Mouse (Mus musculus) activated CD4-positive, CD25-positive, alpha-beta regulatory T cell, adult 4 months (primary cell): ENCODE results near the gene Lamc2. TPM values are rescaled to one million over a fixed set of nuclear protein-coding genes. Genes with fewer than 3 reads are reported as not detected.

Experiments used
- ATAC-seq: one replicate; pipeline ENCODE4 v1.8.0; 2017
- polyA plus RNA-seq, 2 experiments: library from polyadenylated mRNA; unstranded; fragments of 100-300 nt; shearing (Covaris generic); gene quantifications; one replicate each; pipeline ENCODE4 v1.2.1; 2017

Lamc2 gene
- polyA plus RNA-seq, 2 experiments from 2014 or later: 0.51 to 0.53 TPM

DNA sequence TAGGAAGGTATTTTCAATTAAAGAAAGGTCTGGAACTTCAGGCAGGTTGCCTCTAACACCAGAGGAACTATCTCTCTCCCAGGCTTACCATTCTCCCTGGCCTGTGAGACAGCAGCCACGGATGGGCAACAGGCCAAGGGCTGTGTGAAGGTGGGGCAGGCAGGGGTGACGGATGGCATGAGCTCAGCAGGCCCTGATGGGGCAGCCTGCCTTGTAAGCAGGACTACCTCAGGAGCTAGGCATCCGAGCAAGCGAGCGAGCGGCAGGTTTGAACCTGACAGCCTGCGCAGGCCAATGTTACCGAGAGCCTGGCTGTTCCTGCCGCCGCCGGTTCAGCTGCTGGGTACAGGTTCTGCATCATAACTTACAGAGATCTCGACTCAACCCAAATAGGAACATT lies 11.4 kb downstream of the Lamc2 start:
- no peak for ATAC-seq

GRCm38 (mm10) chr1:153173276-153173675 lies 13.0 kb downstream of the Lamc2 start:
- no peak for ATAC-seq

- ATAC-seq: no peak
Observed at GRCm38 (mm10) chr1:153172291-153172731, 13.9 kb downstream of the Lamc2 start.

GRCm38 (mm10) chr1:153171011-153171410 lies 15.2 kb downstream of the Lamc2 start:
- ATAC-seq: no peak

DNA sequence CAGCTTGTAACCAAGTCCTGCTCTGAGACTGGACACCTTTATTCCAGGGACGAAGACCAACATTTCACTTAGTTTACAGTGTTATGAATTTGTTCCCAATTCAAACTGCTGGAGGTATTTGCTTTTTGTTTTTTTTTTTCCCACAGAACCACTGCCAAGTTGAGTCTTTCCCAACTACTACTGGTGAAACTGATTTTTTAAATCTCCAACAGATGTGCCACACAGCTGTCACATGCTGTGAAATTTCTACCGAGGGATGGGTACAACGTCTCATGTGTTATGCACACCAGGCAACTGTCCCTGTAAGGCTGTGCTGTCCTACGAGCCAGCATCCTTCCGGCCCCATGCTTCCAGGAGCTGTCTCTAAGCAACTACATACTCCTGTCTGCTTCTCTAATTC lies 18.0 kb downstream of the Lamc2 start:
- no peak for ATAC-seq

DNA sequence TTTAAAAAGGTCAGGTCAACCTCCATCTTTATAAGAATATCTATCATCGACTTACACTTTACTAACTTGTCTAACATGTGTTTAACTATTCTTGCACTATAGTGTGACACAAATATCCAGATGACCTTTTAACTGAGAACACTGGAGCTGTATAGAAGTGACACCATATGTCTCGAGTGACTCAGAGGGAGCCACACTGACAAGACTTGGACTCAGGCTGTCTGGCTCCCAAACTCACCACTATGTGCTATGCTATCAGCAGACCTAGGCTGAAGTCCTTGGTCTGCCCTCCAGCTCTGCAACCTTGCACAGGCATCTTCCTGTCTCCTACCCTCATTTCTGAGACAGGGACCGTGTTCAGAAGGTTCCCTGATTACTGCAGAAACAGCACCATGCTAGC lies 22.4 kb downstream of the Lamc2 start:
- no peak for ATAC-seq

GRCm38 (mm10) chr1:153159137-153159536 lies 27.1 kb downstream of the Lamc2 start:
- no peak for ATAC-seq

DNA sequence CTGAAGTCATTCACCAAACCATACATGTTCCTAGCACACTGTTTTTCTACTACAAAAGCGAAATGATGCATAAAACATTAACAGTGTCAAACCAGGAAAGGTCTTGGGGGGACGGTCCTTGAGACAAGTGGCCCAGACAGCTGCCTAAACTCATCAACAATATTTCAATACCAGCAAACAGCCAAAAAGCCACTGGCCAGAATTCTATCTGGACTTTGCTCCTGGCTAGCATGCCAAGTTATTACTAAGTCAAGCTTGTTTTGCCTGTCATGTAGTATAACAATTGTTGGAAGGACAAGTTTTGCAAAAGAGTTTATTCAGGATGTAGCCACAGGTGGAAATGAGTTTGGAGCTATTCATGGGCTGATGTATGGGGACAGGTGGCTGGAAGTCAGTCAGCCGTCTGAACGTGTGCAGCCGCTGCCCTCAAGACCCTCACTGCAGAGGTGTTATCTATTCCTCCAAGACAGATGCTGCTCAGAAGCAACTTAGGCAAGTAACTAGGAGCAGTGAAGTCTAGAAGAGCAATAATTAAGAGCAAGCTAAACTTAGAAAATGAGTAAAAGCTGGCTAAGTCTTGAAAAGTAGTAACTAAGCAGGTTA lies 29.1 kb downstream of the Lamc2 start:
- ATAC-seq: no peak

GRCm38 (mm10) chr1:153155364-153155763 lies 30.9 kb downstream of the Lamc2 start:
- no peak for ATAC-seq

GRCm38 (mm10) chr1:153153619-153154137 lies 32.6 kb downstream of the Lamc2 start:
- no peak for ATAC-seq

DNA sequence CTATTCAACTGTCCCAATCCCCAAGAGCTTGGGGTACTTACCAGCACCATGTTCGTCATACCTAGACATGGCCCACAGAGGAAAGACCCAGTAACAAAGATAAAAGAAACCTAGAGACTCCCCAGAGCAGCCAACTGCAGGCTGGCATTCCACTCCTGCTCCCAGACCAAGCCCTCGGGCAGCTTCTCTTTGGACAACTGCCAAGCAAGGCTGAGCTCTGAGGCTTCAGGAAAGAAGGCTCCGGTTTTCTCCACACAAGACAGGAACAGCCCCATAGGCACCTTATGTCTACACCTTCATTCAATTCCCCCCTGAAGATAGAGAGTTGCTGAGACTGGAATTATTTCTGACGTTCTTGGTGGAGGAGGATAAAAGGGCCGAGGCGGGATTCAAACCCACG lies 33.7 kb downstream of the Lamc2 start:
- ATAC-seq: no peak

GRCm38 (mm10) chr1:153145791-153146190 lies 40.5 kb downstream of the Lamc2 start:
- ATAC-seq: no peak

GRCm38 (mm10) chr1:153144021-153144420 lies 42.2 kb downstream of the Lamc2 start:
- no peak for ATAC-seq

- peak; percentile 99 for ATAC-seq
Observed at GRCm38 (mm10) chr1:153140747-153141228, 45.5 kb downstream of the Lamc2 start.

DNA sequence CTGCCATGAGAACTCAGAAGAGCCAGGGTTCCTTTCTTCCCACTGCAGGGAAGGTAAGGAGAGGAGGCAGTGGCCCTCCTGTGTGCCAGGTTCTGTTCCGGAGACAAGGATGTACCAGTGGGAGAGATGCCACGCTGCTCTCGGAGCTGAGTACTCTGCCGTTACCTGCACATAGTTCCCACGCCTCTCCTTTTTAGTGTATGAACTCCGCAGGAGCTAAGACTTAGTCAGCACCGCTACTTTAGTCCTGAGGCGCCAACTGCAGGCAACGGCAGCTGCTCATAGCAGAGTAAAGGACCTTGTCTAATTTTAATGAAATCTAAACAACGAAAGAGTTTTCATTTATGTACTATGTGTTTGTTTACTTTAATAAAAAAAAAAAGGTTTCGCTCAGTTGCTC lies 46.0 kb downstream of the Lamc2 start:
- ATAC-seq: no peak

DNA sequence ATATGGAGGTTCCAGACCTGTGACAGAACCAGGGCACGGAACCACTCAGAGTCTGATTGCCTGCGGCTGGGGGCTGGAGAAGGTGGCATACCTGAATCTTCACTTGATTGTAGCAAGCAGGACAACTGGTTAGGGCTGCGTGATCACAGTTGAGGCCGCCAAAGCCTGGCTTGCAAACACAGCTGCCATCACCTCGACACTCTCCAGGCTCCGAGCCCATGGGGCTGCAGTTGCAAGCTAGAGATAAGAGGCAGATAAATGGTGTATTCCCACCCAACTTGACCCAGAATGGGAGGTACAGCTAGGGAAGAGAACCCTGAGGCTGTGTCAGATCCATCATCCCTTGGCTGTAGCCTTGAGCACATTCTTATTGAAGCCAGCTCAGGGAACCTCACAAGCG lies 46.6 kb downstream of the Lamc2 start:
- no peak for ATAC-seq

GRCm38 (mm10) chr1:153138486-153138885 lies 47.8 kb downstream of the Lamc2 start:
- ATAC-seq: no peak

DNA sequence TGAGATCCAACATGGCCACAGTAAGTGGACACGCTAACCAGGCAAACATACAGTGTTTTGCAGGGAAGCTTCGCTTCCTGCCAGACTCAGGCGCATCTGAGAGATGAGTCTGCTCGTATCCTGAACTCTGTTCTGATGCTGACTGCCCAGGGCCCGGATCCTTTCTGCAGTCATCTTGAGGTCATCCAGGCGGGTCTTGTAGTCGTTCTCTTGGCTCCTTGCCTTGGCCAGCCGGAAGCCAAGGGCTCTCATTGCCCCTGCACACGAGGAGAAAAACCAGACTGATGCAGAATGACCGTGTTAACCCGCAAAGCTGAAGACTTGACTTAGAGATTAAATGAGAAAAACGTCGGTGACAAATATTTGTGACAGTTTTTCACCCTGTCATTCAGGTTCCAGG lies 49.6 kb downstream of the Lamc2 start:
- ATAC-seq: no peak

- ATAC-seq: no peak
Observed at GRCm38 (mm10) chr1:153133865-153134781, 52.1 kb downstream of the Lamc2 start.

GRCm38 (mm10) chr1:153129992-153130713 lies 56.1 kb downstream of the Lamc2 start:
- ATAC-seq: peak; percentile 72

DNA sequence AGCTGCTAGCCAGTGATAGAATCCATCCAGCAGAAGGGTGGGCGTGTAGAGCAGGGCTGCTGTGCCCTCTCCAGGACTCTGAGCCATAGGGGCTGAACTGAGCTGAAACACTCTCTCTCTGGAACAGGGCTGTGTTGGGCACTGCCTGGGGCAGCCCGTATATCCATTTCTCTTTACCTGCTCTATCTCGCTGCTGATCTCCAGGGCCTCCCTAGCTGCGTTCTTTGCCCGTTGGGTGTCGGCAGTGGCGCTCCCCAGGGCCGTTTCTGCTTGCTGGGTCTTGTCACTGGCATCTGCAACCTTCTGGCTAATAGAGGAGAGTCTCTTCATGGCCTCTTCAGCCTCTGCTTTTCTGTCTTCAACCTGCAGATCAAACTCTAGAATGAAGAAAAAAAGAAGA lies 57.5 kb downstream of the Lamc2 start:
- ATAC-seq: no peak

- ATAC-seq: no peak
Observed at GRCm38 (mm10) chr1:153127622-153128021, 58.6 kb downstream of the Lamc2 start.
